Mouse (Mus musculus) G1E (cell line): ENCODE results near the gene Meis2. TPM values are rescaled to one million over a fixed set of nuclear protein-coding genes. Genes with fewer than 3 reads are reported as not detected.

ENCODE experiments used
- ATAC-seq: 2 replicates; pipeline ENCODE4 v1.8.0; 2016; ENCODE audit warnings: mild to moderate bottlenecking; ENCODE audit not compliant: insufficient number of reproducible peaks, poor library complexity, low FRiP score, severe bottlenecking; ENCODE audit errors: extremely low read depth
- DNase-seq: peaks from one replicate; pipeline ENCODE4 v3.0.0; 2012; ENCODE audit warnings: low spot score
- H3K27me3 ChIP-seq: 2 replicates; pipeline ENCODE4 v1.6.1; 2012; ENCODE audit warnings: mild to moderate bottlenecking, low read length, inconsistent platforms; ENCODE audit not compliant: insufficient read depth
- H3K36me3 ChIP-seq: replicated peaks from 2 replicates; pipeline ENCODE3; 2012; ENCODE audit warnings: mild to moderate bottlenecking, inconsistent platforms
- H3K4me1 ChIP-seq: 2 replicates; pipeline ENCODE4 v1.6.1; 2012; ENCODE audit warnings: low read depth, low read length, inconsistent platforms, mixed read lengths; ENCODE audit not compliant: insufficient read depth
- H3K4me3 ChIP-seq: 2 replicates; pipeline ENCODE4 v1.5.1; 2012; ENCODE audit warnings: low read depth, mild to moderate bottlenecking, inconsistent platforms, low read length, moderate library complexity, mixed read lengths
- H3K9me3 ChIP-seq: replicated peaks from 2 replicates; pipeline ENCODE4 v1.6.1; 2012; ENCODE audit warnings: inconsistent platforms
- CTCF ChIP-seq: IDR thresholded peaks from 2 replicates; pipeline ENCODE4 v1.5.1; 2012; ENCODE audit warnings: low read depth, low read length, inconsistent platforms, mixed read lengths
- GATA1 ChIP-seq: IDR thresholded peaks from 2 replicates; pipeline ENCODE4 v1.6.1; 2012; ENCODE audit warnings: borderline replicate concordance, low read length, inconsistent platforms, mixed read lengths
- GATA2 ChIP-seq: IDR thresholded peaks from 2 replicates; pipeline ENCODE4 v1.6.1; 2012; ENCODE audit warnings: low read depth, low read length, inconsistent platforms, borderline replicate concordance
- POLR2AphosphoS5 ChIP-seq: IDR thresholded peaks from 2 replicates; pipeline ENCODE4 v1.6.1; 2012; ENCODE audit warnings: low read depth, low read length, inconsistent platforms; ENCODE audit not compliant: insufficient replicate concordance
- TAL1 ChIP-seq: conservative IDR thresholded peaks from 2 replicates; pipeline ENCODE4 v1.6.1; 2012; ENCODE audit warnings: low read depth, low read length, inconsistent platforms, mixed read lengths
- polyA plus RNA-seq: library from polyadenylated mRNA; stranded (reverse); fragments of >175 nt; gene quantifications from 2 replicates; pipeline ENCODE4 v1.2.3, GENCODE M21; 2012
- total RNA-seq, 2 experiments: library from RNA; stranded (forward) in 1 of 2; stranded (reverse) in 1 of 2; fragments of 200-1000 nt in 1 of 2; fragments of >200 nt in 1 of 2; fragmentation: Nextera tagmentation in 1 of 2; gene quantifications; 2 replicates each; pipeline ENCODE4 v1.2.3; 2014 to 2017

Gene Meis2
- total and polyA plus RNA-seq, 3 experiments, result 0.27 to 4.3 (median 3.2) TPM

GRCm38 (mm10) chr2:116060701-116061400, 4.8 kb downstream of the Meis2 start:
- TF ChIP-seq CTCF, result no peak
- no peak for TF ChIP-seq GATA2
- TF ChIP-seq POLR2AphosphoS5, result no peak
- no peak for TF ChIP-seq GATA1
- no peak for TF ChIP-seq TAL1
- Histone ChIP-seq H3K9me3 (peaks cover 54% of the 10 kb centered on the region), H3K4me1 (no peaks in the 10 kb centered on the region), H3K4me3 (no peak overlapping the region), H3K36me3 (no peaks in the 10 kb centered on the region), H3K27me3 (no peaks in the 10 kb centered on the region)
- DNase-seq (no peak), ATAC-seq (no peak)

- no peak for DNase-seq
- H3K9me3 ChIP-seq, result peaks cover 49% of the 10 kb centered on the region
- no peak for TF ChIP-seq GATA2
- no peak for TF ChIP-seq CTCF
- TF ChIP-seq TAL1, result no peak
- TF ChIP-seq POLR2AphosphoS5, result no peak
- TF ChIP-seq GATA1, result no peak
- no peaks in the 10 kb centered on the region for H3K4me1 ChIP-seq
- H3K4me3 ChIP-seq, result no peak overlapping the region
- no peak for ATAC-seq
- no peaks in the 10 kb centered on the region for H3K27me3 ChIP-seq
- no peaks in the 10 kb centered on the region for H3K36me3 ChIP-seq
These were observed 5.4 kb downstream of the Meis2 start for GRCm38 (mm10) chr2:116060210-116060609.

GRCm38 (mm10) chr2:116059661-116060060, 6.0 kb downstream of the Meis2 start:
- Histone ChIP-seq H3K36me3 (no peaks in the 10 kb centered on the region), H3K4me3 (no peak overlapping the region), H3K4me1 (no peaks in the 10 kb centered on the region), H3K9me3 (peaks cover 49% of the 10 kb centered on the region), H3K27me3 (no peaks in the 10 kb centered on the region)
- no peak for TF ChIP-seq GATA1
- no peak for TF ChIP-seq GATA2
- TF ChIP-seq POLR2AphosphoS5, result no peak
- TF ChIP-seq CTCF, result no peak
- DNase-seq (no peak), ATAC-seq (no peak)

- ATAC-seq, result no peak
- Histone ChIP-seq H3K27me3 (no peaks in the 10 kb centered on the region), H3K36me3 (no peaks in the 10 kb centered on the region), H3K9me3 (peaks cover 47% of the 10 kb centered on the region), H3K4me3 (no peak overlapping the region), H3K4me1 (no peaks in the 10 kb centered on the region)
- DNase-seq, result no peak
- TF ChIP-seq POLR2AphosphoS5 (no peak), TAL1 (no peak), GATA1 (no peak), GATA2 (no peak), CTCF (no peak)
These were observed 6.6 kb downstream of the Meis2 start for GRCm38 (mm10) chr2:116059066-116059465.

GRCm38 (mm10) chr2:116058511-116058910, 7.1 kb downstream of the Meis2 start:
- DNase-seq, result no peak
- Histone ChIP-seq H3K36me3 (no peaks in the 10 kb centered on the region), H3K27me3 (no peaks in the 10 kb centered on the region), H3K4me3 (no peak overlapping the region), H3K9me3 (peaks cover 46% of the 10 kb centered on the region), H3K4me1 (no peaks in the 10 kb centered on the region)
- TF ChIP-seq TAL1 (no peak), GATA1 (no peak), CTCF (no peak), GATA2 (no peak), POLR2AphosphoS5 (no peak)
- ATAC-seq, result no peak

- H3K9me3 ChIP-seq, result peaks cover 32% of the 10 kb centered on the region
These were observed 8.8 kb downstream of the Meis2 start for GRCm38 (mm10) chr2:116056826-116057225.

More at GRCm38 (mm10) chr2:116056826-116057225, 8.8 kb downstream of the Meis2 start:
- ATAC-seq, result no peak
- Histone ChIP-seq H3K36me3 (no peaks in the 10 kb centered on the region), H3K27me3 (no peaks in the 10 kb centered on the region), H3K4me1 (no peaks in the 10 kb centered on the region), H3K4me3 (no peak overlapping the region)
- TF ChIP-seq CTCF, result no peak
- TF ChIP-seq TAL1, result no peak
- no peak for TF ChIP-seq POLR2AphosphoS5
- no peak for TF ChIP-seq GATA2
- no peak for TF ChIP-seq GATA1
- no peak for DNase-seq
